Mouse (Mus musculus) adrenal gland, postnatal 10 days (tissue): ENCODE measurements at regions not wholly inside any gene's neighbourhood (a gene's known extent, or its start where the extent isn't known, plus 50 kb on each side); places are given as distances from the start of the nearest gene placed in this dataset.

Experiments
- DNase-seq: peaks from one replicate; pipeline ENCODE4 v3.0.0; 2021; ENCODE audit warnings: mixed read lengths

- DNase-seq = peak; percentile 3
These were observed 187.4 kb downstream of the Gpd2 start for GRCm38 (mm10) chr2:57424879-57425278.

GRCm38 (mm10) chr2:57425439-57425838 lies 188.0 kb downstream of the Gpd2 start:
- no peak for DNase-seq

GRCm38 (mm10) chr2:57450996-57451770 lies 213.7 kb downstream of the Gpd2 start:
- no peak for DNase-seq

- DNase-seq = peak; percentile 59
These were observed 216.7 kb downstream of the Gpd2 start for GRCm38 (mm10) chr2:57453896-57454679.

- no peak for DNase-seq
These were observed 222.5 kb downstream of the Gpd2 start for GRCm38 (mm10) chr2:57459901-57460300.

- no peak for DNase-seq
These were observed 236.4 kb downstream of the Gpd2 start for GRCm38 (mm10) chr2:57473873-57474272.

GRCm38 (mm10) chr2:57492116-57492515 lies 254.7 kb downstream of the Gpd2 start:
- DNase-seq = no peak

GRCm38 (mm10) chr2:57492914-57493621 lies 255.6 kb downstream of the Gpd2 start:
- DNase-seq = no peak

- DNase-seq = no peak
These were observed 259.0 kb downstream of the Gpd2 start for GRCm38 (mm10) chr2:57496315-57496954.

- DNase-seq = no peak
These were observed 260.5 kb downstream of the Gpd2 start for GRCm38 (mm10) chr2:57497933-57498332.

GRCm38 (mm10) chr2:57504678-57505077 lies 267.2 kb downstream of the Gpd2 start:
- DNase-seq = no peak

- DNase-seq = no peak
These were observed 285.0 kb downstream of the Gpd2 start for GRCm38 (mm10) chr2:57522465-57522864.

GRCm38 (mm10) chr2:57522983-57523382 lies 285.5 kb downstream of the Gpd2 start:
- DNase-seq = no peak

GRCm38 (mm10) chr2:57527966-57528365 lies 290.5 kb downstream of the Gpd2 start:
- no peak for DNase-seq

GRCm38 (mm10) chr2:57539842-57540241 lies 302.4 kb downstream of the Gpd2 start:
- DNase-seq = no peak

GRCm38 (mm10) chr2:57565258-57565657 lies 327.8 kb downstream of the Gpd2 start:
- no peak for DNase-seq

- no peak for DNase-seq
These were observed 328.7 kb downstream of the Gpd2 start for GRCm38 (mm10) chr2:57566103-57566502.

GRCm38 (mm10) chr2:57567183-57567582 lies 329.7 kb downstream of the Gpd2 start:
- no peak for DNase-seq

GRCm38 (mm10) chr2:57587065-57587464 lies 349.6 kb downstream of the Gpd2 start:
- DNase-seq = no peak

GRCm38 (mm10) chr2:57593558-57593957 lies 356.1 kb downstream of the Gpd2 start:
- DNase-seq = no peak

GRCm38 (mm10) chr2:57597694-57598358 lies 360.4 kb downstream of the Gpd2 start:
- peak; percentile 2 for DNase-seq

GRCm38 (mm10) chr2:57611599-57611998 lies 374.2 kb downstream of the Gpd2 start:
- DNase-seq = no peak
